Mouse (Mus musculus) heart, embryonic 16.5 days (tissue): ENCODE data around the gene Ivd. TPM values are rescaled to one million over a fixed set of nuclear protein-coding genes. Genes with fewer than 3 reads are reported as not detected.

Source experiments
- ATAC-seq: fragments of 200-750 bp; cut with Nextera tagmentation; replicated peaks from 2 replicates; pipeline ENCODE4 v1.8.0; 2017; ENCODE audit warnings: moderate number of reproducible peaks; ENCODE audit not compliant: insufficient read depth, low FRiP score; ENCODE audit errors: extremely low read depth
- H3K27ac ChIP-seq: fragments of 300-500 bp; sonication (generic); 2 replicates; pipeline ENCODE4 v1.5.1; 2014; ENCODE audit warnings: mild to moderate bottlenecking, low read length, control low read depth, moderate library complexity
- H3K27me3 ChIP-seq: fragments of 300-500 bp; sonication (generic); 2 replicates; pipeline ENCODE4 v1.6.1; 2014; ENCODE audit warnings: low read length, mixed read lengths; ENCODE audit not compliant: control insufficient read depth, insufficient read depth
- H3K36me3 ChIP-seq: fragments of 300-500 bp; sonication (generic); 2 replicates; pipeline ENCODE4 v1.6.1; 2014; ENCODE audit not compliant: control insufficient read depth, insufficient read depth
- H3K4me1 ChIP-seq: fragments of 300-500 bp; sonication (generic); 2 replicates; pipeline ENCODE4 v1.6.1; 2014; ENCODE audit warnings: low read length, mixed read lengths; ENCODE audit not compliant: control insufficient read depth, insufficient read depth
- H3K4me2 ChIP-seq: fragments of 300-500 bp; sonication (generic); 2 replicates; pipeline ENCODE4 v1.6.1; 2014; ENCODE audit warnings: low read depth, mild to moderate bottlenecking, control low read depth, low read length
- H3K4me3 ChIP-seq: fragments of 300-500 bp; sonication (generic); 2 replicates; pipeline ENCODE4 v1.5.1; 2014; ENCODE audit warnings: mild to moderate bottlenecking, control low read depth, low read length
- H3K9ac ChIP-seq: fragments of 300-500 bp; sonication (generic); 2 replicates; pipeline ENCODE4 v1.6.1; 2014; ENCODE audit warnings: low read length, control low read depth
- H3K9me3 ChIP-seq: fragments of 300-500 bp; sonication (generic); replicated peaks from 2 replicates; pipeline ENCODE4 v1.6.1; 2016; ENCODE audit warnings: low read length; ENCODE audit not compliant: control insufficient read depth
- WGBS: fragments of 180-500 bp; shearing (Covaris S2); extraction: QIAGEN DNeasy Blood & Tissue Kit; methylation state at CpG from one replicate; pipeline ENCODE4 v1.1.7; 2014; 5-methylcytosine and 5-hydroxymethylcytosine counted together
- polyA plus RNA-seq: library from polyadenylated mRNA; unstranded; fragments of >200 nt; fragmentation: Nextera tagmentation; extraction: Ambion mirVana; gene quantifications from 2 replicates; pipeline ENCODE4 v1.2.1, GENCODE M21; 2015

Ivd gene
- polyA plus RNA-seq, 1 experiment from 2014 or later: 97.4 TPM

DNA sequence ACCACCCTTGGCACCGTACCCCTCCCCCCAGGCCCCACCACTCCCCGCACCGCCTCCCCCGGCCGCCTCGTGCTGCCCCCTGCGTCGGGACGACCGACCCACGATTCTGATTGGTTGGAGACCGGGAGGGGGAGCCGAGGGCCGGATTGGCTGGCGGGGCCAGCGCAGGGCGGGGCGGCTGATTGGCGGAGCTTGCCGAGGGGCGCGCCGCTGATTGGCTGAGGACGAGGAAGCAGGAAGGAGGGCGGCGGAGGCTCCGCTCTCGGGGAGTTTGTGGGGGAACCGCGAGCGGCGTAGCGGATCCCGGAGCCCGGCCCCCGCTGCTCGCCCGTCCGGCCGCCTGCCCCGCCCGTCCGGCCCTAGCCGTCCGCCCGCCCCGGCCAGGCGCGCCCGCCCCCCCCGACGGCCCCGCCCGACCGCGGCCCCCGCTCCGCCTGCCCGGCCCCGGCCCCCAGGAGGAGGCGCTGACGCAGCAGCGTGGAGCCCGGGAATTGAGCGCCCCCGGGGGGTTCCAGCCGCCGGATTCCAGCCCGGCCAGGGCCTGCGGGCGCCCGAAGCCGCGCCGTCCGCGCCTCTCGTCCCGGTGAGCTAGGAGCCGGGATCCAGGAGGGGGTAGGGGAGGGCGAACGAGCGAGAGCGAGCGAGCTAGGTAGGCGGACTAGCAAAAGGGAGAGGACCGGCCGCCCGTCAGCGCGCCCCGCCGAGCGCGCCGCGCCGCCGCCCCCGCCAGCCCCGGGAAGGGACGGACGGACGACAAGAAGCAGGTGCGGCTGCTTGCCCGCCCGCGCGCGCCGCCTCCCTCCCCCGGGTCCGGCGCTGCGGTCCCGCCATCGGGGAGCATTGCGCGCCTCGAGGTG lies 39.6 kb downstream of the Ivd start:
- Histone ChIP-seq H3K27ac (peak overlapping the region; percentile 77), H3K9ac (peak overlapping the region; percentile 93)
- peak; percentile 92 for ATAC-seq

GRCm38 (mm10) chr2:118902051-118903025 lies 40.6 kb downstream of the Ivd start:
- H3K4me2 ChIP-seq: peak overlapping the region; percentile 100
- H3K4me1 ChIP-seq: peaks cover 21% of the 10 kb centered on the region
- H3K9me3 ChIP-seq: no peaks in the 10 kb centered on the region
- ATAC-seq: peak; percentile 18
- peak overlapping the region; percentile 93 for H3K9ac ChIP-seq
- peak overlapping the region; percentile 94 for H3K4me3 ChIP-seq
- WGBS: under 1% methylated on average over 94 of the region's 106 CpGs
- no peaks in the 10 kb centered on the region for H3K36me3 ChIP-seq
- H3K27ac ChIP-seq: peak overlapping the region; percentile 77
- H3K27me3 ChIP-seq: peaks cover 32% of the 10 kb centered on the region

More for the DNA sequence above, 39.6 kb downstream of the Ivd start:
- H3K36me3 ChIP-seq: no peaks in the 10 kb centered on the region
- WGBS: under 1% methylated on average over 80 of the region's 120 CpGs
- H3K27me3 ChIP-seq: peaks cover 37% of the 10 kb centered on the region
- H3K9me3 ChIP-seq: no peaks in the 10 kb centered on the region
- peak overlapping the region; percentile 100 for H3K4me2 ChIP-seq
- peaks cover 30% of the 10 kb centered on the region for H3K4me1 ChIP-seq
- peak overlapping the region; percentile 94 for H3K4me3 ChIP-seq

- no peak overlapping the region for H3K27ac ChIP-seq
- H3K36me3 ChIP-seq: no peaks in the 10 kb centered on the region
- H3K9ac ChIP-seq: peak overlapping the region; percentile 93
- peak overlapping the region; percentile 94 for H3K4me3 ChIP-seq
- peaks cover 23% of the 10 kb centered on the region for H3K27me3 ChIP-seq
- no peak for ATAC-seq
- H3K4me1 ChIP-seq: peaks cover 21% of the 10 kb centered on the region
- H3K9me3 ChIP-seq: no peaks in the 10 kb centered on the region
- peak overlapping the region; percentile 100 for H3K4me2 ChIP-seq
- WGBS: 11% methylated on average over 10 of the region's 10 CpGs
These were observed 41.6 kb downstream of the Ivd start for GRCm38 (mm10) chr2:118903333-118903741.

DNA sequence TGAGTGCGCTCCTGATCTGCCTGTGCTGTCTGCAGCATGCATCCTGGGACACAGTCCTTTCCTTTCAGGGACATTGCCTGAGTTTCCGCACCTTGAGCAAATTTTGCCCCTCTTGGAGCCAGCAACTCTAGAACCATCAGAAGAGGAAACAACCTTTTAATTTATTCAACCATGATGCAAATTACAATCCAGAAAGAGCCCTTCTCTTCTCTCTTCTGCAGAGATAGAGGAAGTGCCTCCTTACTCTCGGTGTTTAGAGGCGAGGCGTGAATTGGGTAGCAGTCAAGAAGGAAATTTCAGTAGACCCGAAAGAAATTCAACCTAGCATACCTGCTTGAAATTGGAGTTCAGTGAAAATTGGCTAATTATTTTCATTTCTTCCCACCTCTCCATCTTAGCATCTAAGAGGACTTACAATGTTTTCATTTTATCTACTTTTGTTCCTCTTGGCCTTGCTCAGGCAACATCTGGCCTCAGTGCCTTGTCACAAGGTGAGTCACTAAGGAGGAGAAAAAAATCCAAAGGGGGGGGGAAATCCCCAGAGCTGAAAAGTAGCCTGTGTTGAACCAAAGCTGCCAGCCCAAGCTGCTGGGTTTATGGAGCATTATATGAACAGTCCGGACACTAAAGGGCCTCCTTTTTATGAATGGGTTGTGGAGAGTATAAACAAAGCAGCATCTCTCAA lies 43.8 kb downstream of the Ivd start:
- Histone ChIP-seq H3K4me2 (no peak overlapping the region), H3K9ac (no peak overlapping the region), H3K27me3 (peaks cover 3% of the 10 kb centered on the region), H3K4me3 (no peak overlapping the region), H3K4me1 (peaks cover 14% of the 10 kb centered on the region), H3K9me3 (no peaks in the 10 kb centered on the region), H3K36me3 (no peaks in the 10 kb centered on the region), H3K27ac (no peak overlapping the region)
- ATAC-seq: no peak
- 86% methylated on average over 7 of the region's 7 CpGs for whole genome bisulfite sequencing

- no peak overlapping the region for H3K4me3 ChIP-seq
- no peaks in the 10 kb centered on the region for H3K9me3 ChIP-seq
- H3K9ac ChIP-seq: no peak overlapping the region
- 83% methylated on average over 5 of the region's 5 CpGs for WGBS
- no peak overlapping the region for H3K4me2 ChIP-seq
- peaks cover 14% of the 10 kb centered on the region for H3K4me1 ChIP-seq
- H3K27me3 ChIP-seq: no peaks in the 10 kb centered on the region
- no peak overlapping the region for H3K27ac ChIP-seq
- ATAC-seq: no peak
- H3K36me3 ChIP-seq: no peaks in the 10 kb centered on the region
These were observed 44.4 kb downstream of the Ivd start for GRCm38 (mm10) chr2:118906118-118906492.

GRCm38 (mm10) chr2:118907781-118908180 lies 46.0 kb downstream of the Ivd start:
- no peak overlapping the region for H3K27ac ChIP-seq
- ATAC-seq: no peak
- no peak overlapping the region for H3K4me3 ChIP-seq
- no peaks in the 10 kb centered on the region for H3K36me3 ChIP-seq
- 65% methylated on average over 3 of the region's 3 CpGs for WGBS
- H3K4me1 ChIP-seq: peaks cover 12% of the 10 kb centered on the region
- H3K27me3 ChIP-seq: no peaks in the 10 kb centered on the region
- H3K9me3 ChIP-seq: no peaks in the 10 kb centered on the region
- H3K9ac ChIP-seq: no peak overlapping the region
- H3K4me2 ChIP-seq: no peak overlapping the region

GRCm38 (mm10) chr2:118909151-118909550 lies 47.4 kb downstream of the Ivd start:
- ATAC-seq: no peak
- no peak overlapping the region for H3K9ac ChIP-seq
- no peak overlapping the region for H3K4me2 ChIP-seq
- H3K36me3 ChIP-seq: no peaks in the 10 kb centered on the region
- H3K9me3 ChIP-seq: no peaks in the 10 kb centered on the region
- 72% methylated on average over 1 of the region's 1 CpGs for whole genome bisulfite sequencing
- no peaks in the 10 kb centered on the region for H3K27me3 ChIP-seq
- H3K4me3 ChIP-seq: no peak overlapping the region
- no peak overlapping the region for H3K27ac ChIP-seq
- H3K4me1 ChIP-seq: peaks cover 9% of the 10 kb centered on the region

DNA sequence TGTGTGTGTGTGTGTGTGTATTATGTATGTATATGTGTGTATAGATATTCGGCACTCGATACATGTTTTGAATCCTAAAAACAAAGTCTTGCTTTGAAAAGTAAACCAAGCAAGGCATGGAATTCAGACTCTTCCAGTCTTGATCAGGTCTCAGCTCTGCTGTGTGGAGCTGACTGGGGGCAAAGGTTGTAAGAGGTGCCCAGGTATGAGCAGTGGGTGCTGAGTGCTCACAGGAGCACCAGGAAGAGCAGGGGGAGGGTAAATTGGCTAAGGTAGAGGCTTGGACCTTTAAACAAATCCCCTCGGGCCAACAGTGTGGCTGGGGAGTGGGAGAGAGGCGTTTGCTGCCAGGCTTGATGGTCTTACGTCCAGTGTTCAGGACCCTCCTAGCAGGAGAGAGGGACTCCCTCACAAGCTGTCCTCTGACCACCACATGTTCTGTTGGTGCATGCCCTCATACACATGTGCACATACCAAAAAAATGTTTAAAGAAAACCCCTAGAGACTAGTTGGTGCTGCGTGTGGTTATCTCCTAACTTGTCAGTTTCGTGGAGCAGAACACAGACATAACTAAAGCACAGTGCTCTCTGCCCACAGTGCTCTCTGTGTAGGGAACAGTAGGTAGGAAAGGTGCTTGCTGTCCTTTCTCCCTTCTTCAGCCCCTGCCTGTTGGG lies 49.0 kb downstream of the Ivd start:
- no peaks in the 10 kb centered on the region for H3K9me3 ChIP-seq
- H3K4me3 ChIP-seq: no peak overlapping the region
- 72% methylated on average over 7 of the region's 7 CpGs for WGBS
- H3K9ac ChIP-seq: no peak overlapping the region
- H3K4me2 ChIP-seq: no peak overlapping the region
- H3K36me3 ChIP-seq: no peaks in the 10 kb centered on the region
- H3K27ac ChIP-seq: no peak overlapping the region
- ATAC-seq: no peak
- H3K27me3 ChIP-seq: no peaks in the 10 kb centered on the region
- peaks cover 16% of the 10 kb centered on the region for H3K4me1 ChIP-seq
